Mouse (Mus musculus) myocyte (in vitro differentiated cells): ENCODE data around the gene Pde8a.

Experiments
- E2F4 ChIP-seq: IDR thresholded peaks from one replicate; pipeline ENCODE4 v1.6.1; 2011; ENCODE audit warnings: mild to moderate bottlenecking, control low read depth, moderate library complexity; ENCODE audit not compliant: insufficient read depth
- MAX ChIP-seq: IDR thresholded peaks from one replicate; pipeline ENCODE4 v1.6.1; 2011; ENCODE audit warnings: low read depth, mild to moderate bottlenecking, control low read depth
- MYOG ChIP-seq, 3 experiments: IDR thresholded peaks; one replicate each; pipeline ENCODE4 v1.6.1; 2011; ENCODE audit warnings: control low read depth in 2 of 3, low read depth in 2 of 3, mild to moderate bottlenecking in 2 of 3; ENCODE audit not compliant: insufficient read length in 2 of 3, control insufficient read depth in 1 of 3, insufficient read depth in 1 of 3
- POLR2A ChIP-seq: IDR thresholded peaks from one replicate; pipeline ENCODE4 v1.6.1; 2011; ENCODE audit warnings: low read depth, mild to moderate bottlenecking, control low read depth, moderate library complexity; ENCODE audit not compliant: insufficient read length
- USF1 ChIP-seq: IDR thresholded peaks from one replicate; pipeline ENCODE4 v1.6.1; 2011; ENCODE audit warnings: low read depth, mild to moderate bottlenecking, control low read depth, moderate library complexity

DNA sequence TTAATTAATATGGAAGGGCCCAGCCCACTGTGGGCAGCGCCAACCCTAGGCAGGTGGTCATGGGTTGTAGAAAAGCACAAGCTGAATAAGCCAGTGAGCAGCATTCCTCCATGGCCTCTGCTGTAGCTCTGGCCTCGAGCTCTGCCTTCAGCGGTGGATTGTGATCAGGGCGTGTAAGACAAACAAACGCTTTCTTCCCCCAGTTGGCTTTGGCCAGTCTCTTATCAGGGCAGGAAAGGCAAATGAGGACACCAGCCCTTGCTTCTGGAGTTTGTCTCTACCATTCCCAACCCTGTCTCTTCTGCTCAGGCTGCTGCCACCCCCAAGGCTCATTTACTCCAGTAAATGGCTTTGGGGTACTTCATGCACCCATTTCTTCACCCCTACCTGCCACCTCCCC is 38.7 kb upstream of the Pde8a start:
- TF ChIP-seq POLR2A (no peak), MYOG (IDR thresholded peaks at IDR 0.05; ENCODE audit: control insufficient read depth in 1 of 3, insufficient read depth in 1 of 3, insufficient read length in 2 of 3, low read depth in 2 of 3) (no peak), USF1 (no peak), MAX (no peak), E2F4 (no peak)
